Mouse (Mus musculus): ENCODE measurements around the gene Mrpl35.

The Mrpl35 gene

GRCm38 (mm10) chr6:71799391-71799790 lies 27.4 kb downstream of the Mrpl35 start:
- no peak for DNase-seq

DNA sequence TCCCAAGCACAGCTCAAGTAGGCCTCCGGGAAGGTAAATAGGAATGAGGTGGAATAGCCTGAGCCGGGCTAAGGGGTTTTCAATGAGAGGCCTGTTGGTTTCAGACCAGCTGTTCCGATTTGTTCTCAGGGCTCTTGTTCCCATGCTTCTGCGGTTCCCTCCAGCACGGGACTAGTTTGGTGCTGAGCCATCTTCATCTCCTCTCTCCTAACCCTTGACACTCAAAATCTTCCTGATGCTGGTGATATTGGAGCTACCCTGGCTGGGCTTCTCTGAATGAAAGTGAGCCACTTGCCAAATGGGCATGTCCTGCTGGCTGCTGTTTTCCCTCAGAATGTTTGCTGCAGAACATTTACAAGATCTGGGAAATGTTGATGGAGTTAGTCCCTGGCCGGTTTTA lies 35.0 kb downstream of the Mrpl35 start:
- DNase-seq, result no peak

DNA sequence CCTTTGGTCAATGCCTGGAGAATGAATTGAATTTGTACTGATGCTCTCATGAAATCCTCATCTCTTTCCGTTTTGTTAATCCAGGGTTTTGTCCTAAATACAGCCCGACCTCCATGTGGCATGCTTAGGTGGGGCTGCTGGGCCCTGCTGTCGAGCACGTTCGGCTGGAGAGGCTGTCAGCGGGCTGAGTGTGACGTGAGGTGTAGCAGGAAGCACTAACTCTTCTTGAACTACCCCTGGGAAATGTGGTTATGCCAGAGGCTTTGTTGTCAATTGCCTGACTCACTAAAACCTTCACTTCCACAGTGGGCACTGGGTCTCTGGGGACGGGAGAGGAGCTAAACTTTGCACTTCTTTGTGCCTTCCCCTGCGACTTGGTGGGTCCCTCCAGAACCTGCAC lies 38.4 kb downstream of the Mrpl35 start:
- DNase-seq, result no peak

- DNase-seq, result no peak
These were observed 43.6 kb downstream of the Mrpl35 start for GRCm38 (mm10) chr6:71783165-71783564.

DNA sequence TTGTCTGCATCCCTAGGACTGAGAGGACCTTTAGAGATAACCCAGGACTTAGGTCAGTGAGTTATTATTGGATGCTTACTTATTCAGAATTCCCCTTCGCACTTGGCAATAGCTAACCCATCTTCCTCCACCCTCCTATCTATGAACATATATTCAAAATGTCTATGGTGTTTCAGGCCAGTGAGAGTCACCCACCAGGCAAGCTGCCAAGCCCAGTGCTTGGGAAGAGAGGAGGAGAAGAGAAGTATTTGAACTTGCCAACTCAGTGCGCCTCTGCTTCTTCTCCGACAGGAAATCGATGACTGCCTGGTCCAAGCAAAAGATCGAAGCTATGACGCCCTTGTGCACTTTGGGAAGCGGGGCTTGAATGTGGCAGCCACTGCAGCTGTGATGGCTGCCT lies 46.3 kb downstream of the Mrpl35 start:
- DNase-seq, result no peak

DNA sequence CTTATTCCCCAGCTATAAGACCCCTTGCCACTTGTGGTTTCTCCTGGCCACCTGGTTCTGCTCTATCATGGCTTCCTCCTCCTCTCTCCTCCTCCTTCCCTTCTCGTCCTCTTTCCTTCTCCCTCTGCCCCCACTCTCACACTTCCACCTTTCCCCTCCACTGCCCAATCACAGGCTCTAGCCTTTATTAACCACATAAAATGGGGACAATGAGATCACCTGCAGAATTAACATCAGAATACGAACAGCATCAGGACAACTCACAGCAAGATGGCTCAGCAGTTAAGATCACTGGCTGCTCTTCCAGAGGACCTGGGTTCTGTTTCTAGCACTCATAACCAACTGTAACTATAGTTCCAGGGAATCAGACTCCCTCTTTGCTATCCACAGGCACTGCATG lies 46.9 kb downstream of the Mrpl35 start:
- no peak for DNase-seq

GRCm38 (mm10) chr6:71778016-71778415 lies 48.8 kb downstream of the Mrpl35 start:
- DNase-seq, result no peak

DNA sequence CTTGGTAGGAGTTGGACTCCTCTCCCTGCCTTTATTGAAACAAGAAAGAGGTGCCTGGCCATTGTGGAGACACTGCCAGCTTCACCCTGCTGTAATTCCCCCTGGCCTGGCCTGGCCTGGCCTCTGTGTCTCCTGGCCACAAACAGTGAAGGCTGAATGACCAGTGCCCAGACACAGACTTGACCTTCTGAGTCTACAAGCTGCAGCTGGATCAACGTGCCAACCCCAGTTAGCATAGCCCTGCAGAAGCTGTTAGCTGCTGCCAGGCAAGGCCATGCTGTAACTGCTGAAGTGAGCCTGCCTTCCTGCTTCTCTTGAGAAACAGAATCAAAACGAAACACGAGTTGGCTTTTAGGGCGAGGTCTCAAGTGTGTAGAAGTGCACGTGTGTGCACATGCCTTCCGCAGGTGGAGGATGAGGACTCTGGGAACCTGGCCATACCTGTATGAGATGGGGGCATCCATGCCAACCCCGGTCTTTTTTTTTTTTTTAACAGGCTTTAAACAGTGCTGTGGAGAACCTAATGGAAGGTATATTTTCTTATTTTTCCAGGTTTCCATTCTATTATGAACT lies 54.0 kb downstream of the Mrpl35 start:
- peak in 1 of 2 experiments; percentile 48 for DNase-seq

GRCm38 (mm10) chr6:71772156-71772555 lies 54.6 kb downstream of the Mrpl35 start:
- no peak for DNase-seq

DNA sequence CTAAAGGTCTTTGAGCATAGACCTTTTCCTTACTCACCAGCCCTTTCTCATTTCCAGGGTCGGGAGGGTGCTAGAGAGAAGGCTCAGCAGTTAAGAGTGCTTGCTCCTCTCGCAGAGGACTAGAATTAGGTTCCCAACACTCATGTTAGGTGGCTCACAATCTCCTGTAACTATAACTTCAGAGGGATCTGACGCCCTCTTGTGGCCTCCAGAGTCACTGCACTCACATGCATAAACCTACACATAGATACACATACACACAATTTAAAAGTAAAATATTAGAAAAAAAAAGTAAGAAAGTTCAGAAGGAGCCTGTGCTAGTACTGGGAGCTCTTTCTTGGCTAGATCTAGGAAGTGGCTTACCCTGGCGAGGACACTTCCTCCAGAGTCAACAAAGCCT lies 55.5 kb downstream of the Mrpl35 start:
- DNase-seq, result no peak

DNA sequence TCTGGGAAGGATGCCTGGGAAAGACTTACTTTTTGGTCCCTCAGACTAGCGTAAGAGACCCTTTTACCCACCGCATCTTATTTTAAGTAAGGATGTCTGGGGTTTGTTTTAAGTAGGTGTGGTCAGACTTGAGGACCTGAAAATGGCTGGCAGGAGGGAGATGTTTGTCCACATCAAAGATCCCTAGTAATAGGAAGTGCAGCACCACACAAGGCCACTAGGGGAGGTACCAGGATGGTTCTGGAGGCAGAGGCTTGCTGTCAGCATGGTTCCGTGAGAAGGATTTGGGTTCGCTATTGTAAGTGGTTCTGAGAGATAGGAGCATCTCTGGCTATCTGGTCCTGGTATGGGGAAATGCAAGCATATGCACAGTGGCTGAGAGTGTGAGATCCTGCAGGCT lies 55.9 kb downstream of the Mrpl35 start:
- DNase-seq, result no peak

GRCm38 (mm10) chr6:71769901-71770690 lies 56.7 kb downstream of the Mrpl35 start:
- DNase-seq, result no peak

DNA sequence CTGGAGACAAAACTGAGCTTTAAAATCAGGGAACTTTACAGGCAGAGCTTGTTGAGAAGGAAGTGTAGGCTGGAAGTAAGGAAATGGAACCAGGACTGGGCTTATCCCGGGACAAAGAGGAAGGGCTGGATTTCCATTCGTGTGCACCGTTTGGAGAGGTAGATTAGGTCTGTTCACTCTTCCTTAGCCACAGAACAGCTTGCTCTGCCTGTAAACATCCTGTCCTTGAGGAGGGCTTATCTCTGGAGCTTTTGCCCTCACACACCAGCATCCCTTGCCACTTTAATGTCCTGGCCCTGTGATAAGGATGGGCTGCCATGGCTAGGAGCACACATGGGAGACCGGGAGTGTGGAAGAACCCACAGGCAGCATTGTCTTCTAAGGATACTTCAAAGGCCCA lies 59.0 kb downstream of the Mrpl35 start:
- no peak for DNase-seq

Measured in lung, postnatal 4 days (tissue).